Mouse (Mus musculus): ENCODE data around the gene Nat8f5.
"Not testable (repeated sequence)": the region's sequence is repeated elsewhere in the genome, so short reads cannot be mapped to it uniquely, and the experiment has no call there.

Gene Nat8f5

GRCm38 (mm10) chr6:85836098-85836497 is 15.3 kb upstream of the Nat8f5 start:
- DNase-seq (ENCODE audit: low spot score): not testable (repeated sequence)

- not testable (repeated sequence) for DNase-seq (ENCODE audit: low spot score)
These were observed 14.3 kb upstream of the Nat8f5 start for GRCm38 (mm10) chr6:85835104-85835503.

- not testable (repeated sequence) for DNase-seq (ENCODE audit: low spot score)
These were observed 13.8 kb upstream of the Nat8f5 start for GRCm38 (mm10) chr6:85834504-85835100.

- DNase-seq (ENCODE audit: low spot score): no peak
These were observed 11.1 kb upstream of the Nat8f5 start, which contains the start of gene Nat8 for GRCm38 (mm10) chr6:85831796-85832321. Nat8 (minus strand) TSS chr6:85832082.

GRCm38 (mm10) chr6:85829462-85829861 is 8.7 kb upstream of the Nat8f5 start:
- DNase-seq (ENCODE audit: low spot score): no peak

GRCm38 (mm10) chr6:85825886-85826285 is 5.1 kb upstream of the Nat8f5 start:
- no peak for DNase-seq (ENCODE audit: low spot score)

- DNase-seq (ENCODE audit: low spot score): no peak
These were observed 2.8 kb upstream of the Nat8f5 start for GRCm38 (mm10) chr6:85823382-85824090.

GRCm38 (mm10) chr6:85822286-85822685 is 1.5 kb upstream of the Nat8f5 start:
- no peak for DNase-seq (ENCODE audit: low spot score)

- DNase-seq (ENCODE audit: low spot score): no peak
These were observed 2.4 kb downstream of the Nat8f5 start for GRCm38 (mm10) chr6:85818338-85818737.

- DNase-seq (ENCODE audit: low spot score): no peak
These were observed 7.4 kb downstream of the Nat8f5 start for GRCm38 (mm10) chr6:85813339-85813738.

GRCm38 (mm10) chr6:85810942-85811537 is 9.7 kb downstream of the Nat8f5 start:
- DNase-seq (ENCODE audit: low spot score): not testable (repeated sequence)

- DNase-seq (ENCODE audit: low spot score): not testable (repeated sequence)
These were observed 10.3 kb downstream of the Nat8f5 start for GRCm38 (mm10) chr6:85810514-85810913.

- not testable (repeated sequence) for DNase-seq (ENCODE audit: low spot score)
These were observed 11.0 kb downstream of the Nat8f5 start for GRCm38 (mm10) chr6:85809784-85810183.

- not testable (repeated sequence) for DNase-seq (ENCODE audit: low spot score)
These were observed 17.6 kb downstream of the Nat8f5 start for GRCm38 (mm10) chr6:85803180-85803579.
